Mouse (Mus musculus) CH12.LX (cell line): ENCODE data around the gene Fem1b.

ENCODE experiments used
- BHLHE40 ChIP-seq: IDR thresholded peaks from 2 replicates; pipeline ENCODE4 v1.6.1; 2011; ENCODE audit warnings: mild to moderate bottlenecking, low read depth, low read length, improper control_type of control experiment
- CHD1 ChIP-seq: IDR thresholded peaks from 2 replicates; pipeline ENCODE4 v1.6.1; 2012; ENCODE audit warnings: low read depth, low read length, improper control_type of control experiment, inconsistent platforms
- CTCF ChIP-seq, 2 experiments: IDR thresholded peaks in 1 of 2; conservative IDR thresholded peaks in 1 of 2; 2 replicates each; pipeline ENCODE4 v1.5.1; 2011 to 2012; ENCODE audit warnings: low read depth in 2 of 2, low read length in 2 of 2, improper control_type of control experiment in 1 of 2, inconsistent platforms in 1 of 2, mild to moderate bottlenecking in 1 of 2, moderate library complexity in 1 of 2
- ETS1 ChIP-seq: conservative IDR thresholded peaks from 2 replicates; pipeline ENCODE4 v1.6.1; 2012; ENCODE audit warnings: low read depth, mild to moderate bottlenecking, inconsistent platforms, low read length, improper control_type of control experiment, moderate library complexity
- IRF4 ChIP-seq: IDR thresholded peaks from 2 replicates; pipeline ENCODE4 v1.6.1; 2014; ENCODE audit warnings: low read depth, mild to moderate bottlenecking, inconsistent platforms, low read length, improper control_type of control experiment
- MAFK ChIP-seq: IDR thresholded peaks from 2 replicates; pipeline ENCODE4 v1.6.1; 2011; ENCODE audit warnings: low read length, improper control_type of control experiment; ENCODE audit not compliant: insufficient replicate concordance
- MAX ChIP-seq: IDR thresholded peaks from 2 replicates; pipeline ENCODE4 v1.6.1; 2011; ENCODE audit warnings: low read length, improper control_type of control experiment
- MAZ ChIP-seq: IDR thresholded peaks from 2 replicates; pipeline ENCODE4 v1.6.1; 2012; ENCODE audit warnings: low read depth, mild to moderate bottlenecking, inconsistent platforms, low read length, improper control_type of control experiment, moderate library complexity
- MYC ChIP-seq: IDR thresholded peaks from 2 replicates; pipeline ENCODE4 v1.6.1; 2011; ENCODE audit warnings: low read depth, mild to moderate bottlenecking, improper control_type of control experiment, low read length
- POLR2A ChIP-seq: IDR thresholded peaks from 2 replicates; pipeline ENCODE4 v1.6.1; 2011; ENCODE audit warnings: low read depth, mild to moderate bottlenecking, improper control_type of control experiment, low read length
- SMC3 ChIP-seq: IDR thresholded peaks from 2 replicates; pipeline ENCODE4 v1.6.1; 2011; ENCODE audit warnings: low read depth, low read length, improper control_type of control experiment
- ZKSCAN1 ChIP-seq: IDR thresholded peaks from 2 replicates; pipeline ENCODE4 v1.6.1; 2012; ENCODE audit warnings: low read depth, inconsistent platforms, low read length, improper control_type of control experiment, borderline replicate concordance
- ZMIZ1 ChIP-seq: IDR thresholded peaks from 2 replicates; pipeline ENCODE4 v1.6.1; 2012; ENCODE audit warnings: low read depth, mild to moderate bottlenecking, inconsistent platforms, low read length, improper control_type of control experiment

- TF ChIP-seq MYC: no peak
- no peak for TF ChIP-seq ETS1
- TF ChIP-seq CTCF (conservative IDR thresholded peaks at IDR 0.05 in 1 of 2, IDR thresholded peaks at IDR 0.05 in 1 of 2; ENCODE audit: low read depth in 2 of 2, low read length in 2 of 2): no peak
- no peak for TF ChIP-seq CHD1
- no peak for TF ChIP-seq MAX
- no peak for TF ChIP-seq ZMIZ1
- no peak for TF ChIP-seq MAZ
- no peak for TF ChIP-seq IRF4
- TF ChIP-seq ZKSCAN1: no peak
- no peak for TF ChIP-seq POLR2A
- no peak for TF ChIP-seq BHLHE40
- no peak for TF ChIP-seq SMC3
- TF ChIP-seq MAFK: no peak
Measured at GRCm38 (mm10) chr9:62851571-62851970, 39.8 kb upstream of the Fem1b start.
